Mouse (Mus musculus) limb, embryonic 13.5 days (tissue): ENCODE measurements at regions not wholly inside any gene's neighbourhood (a gene's known extent, or its start where the extent isn't known, plus 50 kb on each side); places are given as distances from the start of the nearest gene placed in this dataset.

Experiments
- ATAC-seq: fragments of 200-750 bp; cut with Nextera tagmentation; 2 replicates; pipeline ENCODE4 v1.8.0; 2017; ENCODE audit warnings: low read depth, moderate number of reproducible peaks, moderate TSS enrichment; ENCODE audit not compliant: low FRiP score
- H3K27ac ChIP-seq: fragments of 300-500 bp; sonication (generic); 2 replicates; pipeline ENCODE4 v1.5.1; 2015; ENCODE audit warnings: inconsistent platforms, mild to moderate bottlenecking, moderate library complexity
- H3K27me3 ChIP-seq: fragments of 300-500 bp; sonication (generic); 2 replicates; pipeline ENCODE4 v1.6.1; 2015; ENCODE audit warnings: mild to moderate bottlenecking, inconsistent platforms
- H3K36me3 ChIP-seq: fragments of 300-500 bp; sonication (generic); 2 replicates; pipeline ENCODE4 v1.6.1; 2015; ENCODE audit warnings: inconsistent platforms, mild to moderate bottlenecking, moderate library complexity
- H3K4me1 ChIP-seq: fragments of 300-500 bp; sonication (generic); 2 replicates; pipeline ENCODE4 v1.6.1; 2015; ENCODE audit warnings: inconsistent platforms
- H3K4me2 ChIP-seq: fragments of 300-500 bp; sonication (generic); replicated peaks from 2 replicates; pipeline ENCODE4 v1.6.1; 2015; ENCODE audit warnings: inconsistent platforms, mild to moderate bottlenecking, moderate library complexity
- H3K4me3 ChIP-seq: fragments of 300-500 bp; sonication (generic); 2 replicates; pipeline ENCODE4 v1.5.1; 2015; ENCODE audit warnings: moderate library complexity, mild to moderate bottlenecking, inconsistent platforms
- H3K9ac ChIP-seq: fragments of 300-500 bp; sonication (generic); 2 replicates; pipeline ENCODE4 v1.6.1; 2015; ENCODE audit warnings: mild to moderate bottlenecking, inconsistent platforms
- H3K9me3 ChIP-seq: fragments of 300-500 bp; sonication (generic); 2 replicates; pipeline ENCODE4 v1.6.1; 2016; ENCODE audit warnings: inconsistent platforms
- whole genome bisulfite sequencing: fragments of 180-500 bp; shearing (Covaris S2); methylation state at CpG from one replicate; pipeline ENCODE4 v1.1.7; 2015; 5-methylcytosine and 5-hydroxymethylcytosine counted together

DNA sequence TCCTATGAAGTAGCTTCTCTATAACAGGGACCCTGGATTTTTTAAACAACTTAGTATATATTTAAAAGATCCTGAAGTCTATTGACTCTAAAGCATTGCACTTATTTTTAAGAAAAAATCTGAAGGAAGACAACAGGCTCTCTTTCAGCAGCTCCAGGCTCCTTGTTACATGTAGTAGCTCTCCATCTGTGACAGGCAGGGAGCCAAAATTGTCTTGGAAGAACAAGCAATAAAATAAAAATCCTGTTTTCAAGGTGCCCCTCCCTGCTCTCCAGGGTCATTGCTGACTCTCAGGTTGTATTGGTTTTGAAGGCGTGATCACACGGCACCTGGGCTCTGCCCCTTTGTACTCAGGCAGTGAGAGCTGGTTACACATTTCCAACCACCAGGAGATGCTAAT lies 397.1 kb downstream of the Gpat3 start:
- H3K4me2 ChIP-seq, result no peak overlapping the region
- no peaks in the 10 kb centered on the region for H3K9me3 ChIP-seq
- no peaks in the 10 kb centered on the region for H3K36me3 ChIP-seq
- WGBS, result 67% methylated on average over 2 of the region's 2 CpGs
- H3K27me3 ChIP-seq, result no peaks in the 10 kb centered on the region
- no peak overlapping the region for H3K9ac ChIP-seq
- no peak overlapping the region for H3K27ac ChIP-seq
- no peak overlapping the region for H3K4me3 ChIP-seq
- H3K4me1 ChIP-seq, result no peaks in the 10 kb centered on the region
- no peak for ATAC-seq

DNA sequence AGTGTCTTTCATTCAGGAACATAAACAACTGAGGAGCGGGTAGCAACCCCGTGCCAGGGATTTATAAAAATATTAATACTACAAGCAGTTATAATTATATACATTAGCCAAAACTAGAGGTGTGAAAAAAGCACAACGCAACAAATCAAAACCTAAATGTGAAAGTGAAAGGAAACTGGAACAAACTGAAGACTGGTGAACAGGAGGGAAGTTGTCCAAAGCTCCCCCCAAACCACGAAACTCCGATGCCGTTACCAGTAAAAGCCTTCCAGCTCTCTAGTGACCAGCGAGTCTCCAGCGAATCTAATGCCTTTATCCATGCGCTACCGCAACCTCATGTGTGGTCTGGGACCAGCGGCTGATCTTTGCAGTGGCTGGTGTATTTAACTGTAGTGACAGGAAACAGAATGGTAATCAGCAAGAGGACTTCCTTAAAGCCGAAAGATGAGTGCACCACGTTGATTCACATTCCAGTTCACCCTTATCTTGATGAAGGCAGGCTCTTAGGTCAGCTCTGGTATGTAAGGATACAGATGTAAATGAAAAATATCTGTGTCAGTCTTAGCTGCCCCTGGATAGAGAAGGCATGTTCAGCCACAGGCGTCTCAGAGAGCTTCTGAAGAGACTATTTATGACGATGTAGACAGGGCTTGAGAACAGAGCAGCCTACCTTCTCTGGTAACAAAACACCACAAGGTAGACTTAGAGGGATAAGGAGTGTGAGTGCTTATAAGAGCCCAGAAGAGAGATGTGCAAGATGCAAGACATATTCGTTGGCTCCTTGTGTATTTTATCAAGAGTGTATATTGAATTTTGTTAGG lies 394.0 kb downstream of the Gpat3 start:
- H3K4me2 ChIP-seq, result 0 out of 2 replicates have a peak overlapping the region, but pooled peaks have one; percentile 7
- ATAC-seq, result no peak
- WGBS, result 72% methylated on average over 16 of the region's 16 CpGs

DNA sequence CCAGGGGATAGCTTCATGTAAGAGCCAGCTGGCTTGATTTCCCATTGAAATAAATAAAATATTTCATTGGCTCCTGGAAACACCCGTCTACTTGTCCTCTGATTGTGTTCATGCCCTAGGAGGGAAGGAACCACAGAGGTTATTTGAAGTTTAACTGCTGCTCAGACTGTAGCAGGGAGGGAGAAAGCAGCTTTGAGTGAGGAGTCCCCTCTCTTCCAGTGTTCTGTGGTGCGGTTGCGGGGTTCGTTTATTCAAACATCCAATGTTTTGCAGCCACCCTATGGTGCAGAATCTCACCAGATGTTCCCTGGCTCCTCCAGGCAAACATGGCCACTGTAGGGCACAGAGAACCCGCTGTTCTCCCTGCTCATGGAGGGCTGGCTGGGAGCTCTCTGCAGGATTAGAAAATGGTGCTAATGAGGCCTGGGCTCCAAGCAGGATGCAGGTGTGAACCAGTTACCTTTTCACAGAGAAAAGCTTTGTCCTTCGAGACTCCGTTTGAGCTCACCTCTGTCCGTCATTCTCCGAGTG lies 390.7 kb downstream of the Gpat3 start:
- WGBS, result 54% methylated on average over 9 of the region's 9 CpGs
- peak; percentile 76 for ATAC-seq
- H3K36me3 ChIP-seq, result no peaks in the 10 kb centered on the region

More for the DNA sequence above, 394.0 kb downstream of the Gpat3 start:
- Histone ChIP-seq H3K9me3 (no peaks in the 10 kb centered on the region), H3K4me3 (no peak overlapping the region), H3K27ac (no peak overlapping the region), H3K4me1 (peaks cover 6% of the 10 kb centered on the region; the same call in 1 of the 2 replicates), H3K27me3 (no peaks in the 10 kb centered on the region), H3K9ac (no peak overlapping the region), H3K36me3 (no peaks in the 10 kb centered on the region)

DNA sequence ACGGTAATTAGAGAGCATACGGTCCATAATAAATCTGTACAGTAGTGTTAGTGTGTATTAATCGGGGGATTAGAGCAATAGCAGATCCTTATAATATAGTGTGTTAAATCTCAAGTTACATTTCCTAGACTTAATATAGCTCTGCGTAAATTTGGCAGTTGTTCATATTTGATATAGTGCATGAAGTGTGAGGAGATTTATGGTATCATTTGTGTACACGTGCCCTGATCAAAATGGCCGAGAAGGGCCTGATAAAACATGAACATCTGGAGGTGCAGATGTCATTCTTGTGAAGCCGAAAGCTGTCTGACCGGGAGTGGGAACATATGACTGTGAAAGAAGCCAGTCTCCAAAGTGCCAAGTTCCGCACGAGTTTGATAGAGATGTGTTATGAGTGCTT lies 376.9 kb downstream of the Gpat3 start:
- H3K4me1 ChIP-seq, result peaks cover 3% of the 10 kb centered on the region; the same call in 1 of the 2 replicates
- H3K36me3 ChIP-seq, result no peaks in the 10 kb centered on the region
- no peaks in the 10 kb centered on the region for H3K27me3 ChIP-seq
- no peak overlapping the region for H3K27ac ChIP-seq
- no peaks in the 10 kb centered on the region for H3K9me3 ChIP-seq
- peak; percentile 64; the same call in 1 of the 2 replicates for ATAC-seq
- no peak overlapping the region for H3K4me2 ChIP-seq
- no peak overlapping the region for H3K9ac ChIP-seq
- 54% methylated on average over 10 of the region's 10 CpGs for WGBS
- no peak overlapping the region for H3K4me3 ChIP-seq

More for the DNA sequence above, 390.7 kb downstream of the Gpat3 start:
- H3K4me1 ChIP-seq, result peaks cover 6% of the 10 kb centered on the region; the same call in 1 of the 2 replicates
- no peak overlapping the region; the same call in 1 of the 2 replicates for H3K27ac ChIP-seq
- no peaks in the 10 kb centered on the region for H3K9me3 ChIP-seq
- H3K4me2 ChIP-seq, result no peak overlapping the region
- H3K9ac ChIP-seq, result no peak overlapping the region
- no peaks in the 10 kb centered on the region for H3K27me3 ChIP-seq
- no peak overlapping the region for H3K4me3 ChIP-seq

DNA sequence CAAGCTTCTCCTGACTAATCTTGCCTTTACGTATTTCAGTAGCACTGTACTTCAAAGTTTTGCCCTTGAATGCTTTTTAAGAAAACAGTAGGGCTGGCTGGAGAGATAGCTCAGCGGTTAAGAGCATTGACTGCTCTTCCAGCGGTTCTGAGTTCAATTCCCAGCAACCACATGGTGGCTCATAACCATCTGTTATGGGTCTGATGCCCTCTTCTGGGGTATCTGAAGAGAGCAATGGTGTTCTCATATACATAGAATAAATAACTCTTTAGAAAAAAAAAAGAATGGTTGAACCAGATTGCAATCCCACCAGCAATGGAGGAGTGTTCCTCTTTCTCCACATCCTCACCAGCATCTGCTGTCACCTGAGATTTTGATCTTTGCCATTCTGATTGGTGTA lies 372.6 kb downstream of the Gpat3 start:
- 93% methylated on average over 3 of the region's 3 CpGs for WGBS
- H3K4me3 ChIP-seq, result no peak overlapping the region
- ATAC-seq, result no peak
- H3K27ac ChIP-seq, result no peak overlapping the region
- H3K27me3 ChIP-seq, result no peaks in the 10 kb centered on the region
- no peaks in the 10 kb centered on the region for H3K9me3 ChIP-seq
- H3K4me1 ChIP-seq, result peaks cover 3% of the 10 kb centered on the region; the same call in 1 of the 2 replicates
- H3K9ac ChIP-seq, result no peak overlapping the region
- H3K4me2 ChIP-seq, result no peak overlapping the region
- H3K36me3 ChIP-seq, result no peaks in the 10 kb centered on the region

DNA sequence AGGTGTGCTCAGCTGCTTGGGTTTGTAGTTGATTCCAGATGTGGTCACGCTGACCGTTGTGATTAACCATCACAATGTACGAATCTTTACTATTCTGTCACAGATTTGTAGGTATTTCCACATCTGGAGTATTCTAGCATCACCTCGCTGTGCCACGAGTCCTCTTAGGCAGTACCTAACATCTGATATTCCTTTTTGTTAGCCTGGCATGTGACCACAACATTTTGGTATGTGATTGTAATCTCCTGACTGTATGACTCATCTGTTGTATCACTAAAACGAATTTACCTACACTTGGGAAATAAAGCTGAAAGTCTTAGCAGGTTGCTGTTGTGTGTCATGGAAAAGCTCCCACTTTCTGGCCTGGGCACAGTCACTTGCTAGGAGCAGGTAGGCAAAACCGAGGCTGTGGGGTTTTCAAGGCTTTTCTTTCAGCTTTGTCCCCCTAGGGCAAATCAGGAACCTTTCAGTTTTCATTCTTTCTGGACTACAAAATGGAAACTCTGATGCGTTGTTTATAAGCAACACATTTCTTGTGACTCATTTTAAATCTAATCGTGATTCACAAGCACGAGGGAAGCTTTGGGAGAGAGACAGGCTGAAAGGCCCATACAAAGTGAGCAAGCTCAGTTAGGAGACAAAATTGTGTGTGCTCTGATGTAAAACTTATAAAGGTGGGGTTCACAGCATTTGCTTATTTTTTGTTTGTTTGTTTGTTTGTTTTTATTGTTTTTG lies 371.5 kb downstream of the Gpat3 start:
- no peak for ATAC-seq
- no peak overlapping the region for H3K4me3 ChIP-seq
- H3K4me2 ChIP-seq, result no peak overlapping the region
- no peaks in the 10 kb centered on the region for H3K9me3 ChIP-seq
- H3K4me1 ChIP-seq, result peaks cover under 1% of the 10 kb centered on the region; the same call in 1 of the 2 replicates
- no peaks in the 10 kb centered on the region for H3K27me3 ChIP-seq
- no peaks in the 10 kb centered on the region for H3K36me3 ChIP-seq
- 72% methylated on average over 10 of the region's 10 CpGs for WGBS
- no peak overlapping the region for H3K27ac ChIP-seq
- no peak overlapping the region for H3K9ac ChIP-seq

DNA sequence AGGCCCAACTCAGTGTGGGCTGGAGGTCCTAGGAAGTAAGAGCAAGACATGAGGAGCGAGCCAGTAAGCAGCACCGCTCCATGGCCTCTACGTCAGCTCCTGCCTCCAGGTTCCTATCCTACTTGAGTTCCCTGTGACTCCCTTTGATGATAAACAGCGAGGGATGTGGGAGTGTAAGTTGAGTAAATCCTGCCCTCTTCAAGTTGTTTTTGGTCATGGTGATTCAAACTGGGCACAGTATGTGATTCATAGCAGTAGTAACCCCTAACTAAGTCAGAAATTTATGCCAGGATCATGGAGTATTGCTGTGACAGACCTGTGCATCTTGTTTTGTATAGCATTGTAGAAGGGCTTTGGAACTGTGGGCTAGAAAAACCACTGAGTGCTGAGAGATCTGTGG lies 366.5 kb downstream of the Gpat3 start:
- ATAC-seq, result no peak
- WGBS, result 77% methylated on average over 4 of the region's 4 CpGs
- no peaks in the 10 kb centered on the region for H3K27me3 ChIP-seq

DNA sequence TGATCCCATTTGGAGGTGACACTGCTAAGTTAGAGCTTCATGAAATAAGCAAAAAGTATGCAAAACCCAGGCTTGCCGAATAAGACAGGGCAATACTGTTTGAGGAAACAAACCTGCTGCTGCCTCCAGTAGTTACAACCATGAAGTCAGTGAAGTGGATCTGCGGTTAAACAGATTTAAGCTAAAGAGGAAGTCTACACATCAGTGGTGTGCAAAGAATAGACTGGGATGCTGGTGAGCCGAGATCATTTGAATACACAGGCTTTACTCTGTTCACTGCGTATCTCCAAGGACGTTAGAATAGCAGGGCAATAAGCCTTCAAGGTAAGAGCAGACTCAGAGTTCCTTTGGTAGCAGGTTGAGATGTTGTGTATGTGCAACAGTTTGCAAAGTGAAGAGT lies 362.6 kb downstream of the Gpat3 start:
- Histone ChIP-seq H3K4me3 (no peak overlapping the region), H3K36me3 (no peaks in the 10 kb centered on the region), H3K9ac (no peak overlapping the region), H3K4me2 (no peak overlapping the region), H3K27ac (no peak overlapping the region), H3K9me3 (0 out of 2 replicates have a peak, but pooled peaks cover 3% of the 10 kb centered on the region), H3K4me1 (no peaks in the 10 kb centered on the region), H3K27me3 (no peaks in the 10 kb centered on the region)
- WGBS, result 90% methylated on average over 5 of the region's 5 CpGs
- no peak for ATAC-seq

More for the DNA sequence above, 366.5 kb downstream of the Gpat3 start:
- Histone ChIP-seq H3K9me3 (no peaks in the 10 kb centered on the region), H3K4me3 (no peak overlapping the region), H3K9ac (no peak overlapping the region), H3K27ac (no peak overlapping the region), H3K36me3 (no peaks in the 10 kb centered on the region), H3K4me1 (no peaks in the 10 kb centered on the region), H3K4me2 (no peak overlapping the region)

DNA sequence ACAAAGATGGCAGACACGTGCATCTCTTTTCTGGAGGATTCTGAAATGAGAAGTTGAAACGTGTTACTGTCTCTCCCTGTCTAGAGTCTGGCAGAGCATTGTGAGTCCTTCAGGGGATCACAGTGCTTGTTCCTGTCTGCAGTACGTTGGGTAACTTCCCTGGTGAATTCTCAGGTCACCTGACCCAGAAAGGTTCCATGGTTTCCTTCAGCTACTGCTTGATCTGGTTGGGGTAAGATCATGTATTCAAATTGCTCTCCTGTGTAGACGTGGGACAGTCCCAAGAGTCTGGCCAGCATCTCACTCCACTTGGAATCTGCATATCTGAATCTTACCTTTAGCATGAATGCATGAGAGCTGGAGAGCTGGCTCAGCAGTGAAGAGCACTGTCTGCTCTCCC lies 350.0 kb downstream of the Gpat3 start:
- Histone ChIP-seq H3K27me3 (no peaks in the 10 kb centered on the region), H3K4me3 (no peak overlapping the region), H3K4me2 (no peak overlapping the region), H3K9ac (no peak overlapping the region), H3K4me1 (no peaks in the 10 kb centered on the region), H3K36me3 (no peaks in the 10 kb centered on the region), H3K27ac (no peak overlapping the region), H3K9me3 (no peaks in the 10 kb centered on the region)
- WGBS, result 79% methylated on average over 4 of the region's 4 CpGs
- no peak for ATAC-seq

DNA sequence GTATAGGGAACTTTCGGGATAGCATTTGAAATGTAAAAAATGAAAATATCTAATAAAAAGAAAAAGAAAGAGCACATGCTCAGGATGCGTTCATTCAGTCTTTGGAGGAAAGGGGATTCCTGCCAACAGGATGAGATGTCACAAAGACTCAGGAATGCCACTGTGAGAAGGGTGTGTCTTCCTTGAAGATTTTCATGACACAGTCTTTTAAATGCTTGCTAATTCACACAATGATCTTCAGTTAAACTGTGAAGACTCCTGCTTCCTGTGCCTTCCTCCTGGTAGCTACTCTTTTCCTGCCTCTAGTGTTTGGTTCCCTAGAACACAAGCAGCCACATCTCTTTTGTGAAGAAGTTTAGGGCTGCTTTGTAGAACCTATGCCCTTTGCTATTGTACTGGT lies 345.5 kb downstream of the Gpat3 start:
- WGBS, result 88% methylated on average over 2 of the region's 2 CpGs
- Histone ChIP-seq H3K27ac (no peak overlapping the region), H3K36me3 (no peaks in the 10 kb centered on the region), H3K9me3 (no peaks in the 10 kb centered on the region), H3K4me2 (no peak overlapping the region), H3K4me3 (no peak overlapping the region), H3K27me3 (no peaks in the 10 kb centered on the region), H3K9ac (no peak overlapping the region), H3K4me1 (peaks cover 6% of the 10 kb centered on the region; the same call in 1 of the 2 replicates)
- ATAC-seq, result no peak

DNA sequence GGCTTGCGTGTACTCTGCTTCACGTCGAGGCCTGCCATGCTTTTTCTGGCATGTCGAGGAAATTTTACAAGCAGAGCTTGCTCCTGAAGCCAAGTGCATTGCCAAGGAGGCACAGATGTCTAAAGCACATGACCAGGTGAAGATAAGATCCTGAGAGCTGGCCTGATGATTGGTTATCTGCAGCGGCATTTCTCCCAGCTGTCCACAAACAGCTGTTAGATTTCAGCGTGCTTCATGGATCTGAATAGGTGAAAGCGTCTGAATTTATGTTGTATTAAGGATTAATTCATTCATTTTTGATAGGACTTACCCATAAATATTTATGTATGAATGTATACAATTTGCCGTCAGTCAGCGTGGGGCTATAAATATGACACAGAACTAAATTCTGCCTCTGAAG lies 327.7 kb downstream of the Gpat3 start:
- Histone ChIP-seq H3K9ac (no peak overlapping the region), H3K27ac (no peak overlapping the region), H3K27me3 (no peaks in the 10 kb centered on the region), H3K36me3 (no peaks in the 10 kb centered on the region), H3K4me1 (0 out of 2 replicates have a peak, but pooled peaks cover 6% of the 10 kb centered on the region), H3K9me3 (no peaks in the 10 kb centered on the region), H3K4me3 (no peak overlapping the region), H3K4me2 (no peak overlapping the region)
- ATAC-seq, result no peak
- WGBS, result 74% methylated on average over 9 of the region's 9 CpGs

DNA sequence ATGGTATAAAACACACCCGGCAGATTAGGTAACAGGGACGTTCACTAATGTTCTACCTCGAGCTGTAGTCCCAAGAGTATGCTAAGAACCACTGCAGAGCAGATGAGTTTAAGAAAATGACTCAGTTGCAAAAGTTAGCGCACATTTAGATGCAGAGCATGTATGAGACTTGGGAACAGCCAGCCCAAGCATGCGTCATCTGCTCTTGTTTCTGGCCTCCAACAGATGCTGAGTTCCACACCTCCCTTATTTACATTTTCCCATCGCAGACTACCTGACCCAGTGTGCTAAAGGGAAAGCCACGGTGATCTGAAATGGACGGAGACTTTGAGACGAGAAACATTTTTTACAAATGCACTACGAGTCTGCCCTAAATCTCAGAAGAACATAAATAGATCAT lies 327.3 kb downstream of the Gpat3 start:
- Histone ChIP-seq H3K9ac (no peak overlapping the region), H3K36me3 (no peaks in the 10 kb centered on the region), H3K9me3 (no peaks in the 10 kb centered on the region), H3K4me3 (no peak overlapping the region), H3K27me3 (no peaks in the 10 kb centered on the region), H3K27ac (no peak overlapping the region), H3K4me2 (no peak overlapping the region), H3K4me1 (0 out of 2 replicates have a peak, but pooled peaks cover 6% of the 10 kb centered on the region)
- ATAC-seq, result no peak
- 65% methylated on average over 10 of the region's 10 CpGs for WGBS
